Mouse (Mus musculus) small intestine, adult 2 months (tissue): ENCODE results near the gene Hsh2d. TPM values are rescaled to one million over a fixed set of nuclear protein-coding genes. Genes with fewer than 3 reads are reported as not detected.

Source experiments
- H3K27ac ChIP-seq: fragments of 200-500 bp; 2 replicates; pipeline ENCODE4 v1.5.1; 2012; ENCODE audit warnings: low read depth, low read length, control low read depth, inconsistent platforms; ENCODE audit not compliant: insufficient read depth
- H3K27me3 ChIP-seq: fragments of 200-500 bp; 2 replicates; pipeline ENCODE4 v1.6.1; 2012; ENCODE audit warnings: mild to moderate bottlenecking, moderate library complexity, low read length, inconsistent platforms; ENCODE audit not compliant: control insufficient read depth, insufficient read depth
- H3K36me3 ChIP-seq: fragments of 200-500 bp; 2 replicates; pipeline ENCODE4 v1.6.1; 2012; ENCODE audit warnings: mild to moderate bottlenecking, low read length, control low read depth, inconsistent platforms; ENCODE audit not compliant: control insufficient read depth, insufficient read depth
- H3K4me1 ChIP-seq: fragments of 200-500 bp; 2 replicates; pipeline ENCODE4 v1.6.1; 2012; ENCODE audit warnings: low read length, inconsistent platforms, mixed read lengths; ENCODE audit not compliant: control insufficient read depth, insufficient read depth, insufficient read length
- H3K4me3 ChIP-seq: fragments of 200-500 bp; 2 replicates; pipeline ENCODE4 v1.5.1; 2012; ENCODE audit warnings: low read depth, mild to moderate bottlenecking, control low read depth, inconsistent platforms, low read length, moderate library complexity
- CTCF ChIP-seq: fragments of 200-500 bp; IDR thresholded peaks from 2 replicates; pipeline ENCODE4 v1.5.1; 2012; ENCODE audit warnings: low read depth, mild to moderate bottlenecking, control low read depth, inconsistent platforms, low read length, moderate library complexity, mixed read lengths; ENCODE audit not compliant: insufficient replicate concordance, insufficient read length; ENCODE audit errors: extremely low read depth
- POLR2A ChIP-seq: fragments of 200-500 bp; IDR thresholded peaks from 2 replicates; pipeline ENCODE4 v1.6.1; 2012; ENCODE audit warnings: low read depth, mild to moderate bottlenecking, control low read depth, inconsistent platforms, low read length, moderate library complexity
- WGBS: fragments of 180-500 bp; shearing (Covaris S2); methylation state at CpG from one replicate; pipeline ENCODE4 v1.1.7; 2018; 5-methylcytosine and 5-hydroxymethylcytosine counted together
- polyA plus RNA-seq: library from polyadenylated mRNA; depleted of rRNA; stranded (reverse); fragments of >200 nt; gene quantifications from 2 replicates; pipeline ENCODE4 v1.2.3, GENCODE M21; 2012

The Hsh2d gene
- polyA plus RNA-seq, 1 experiment = 3.3 TPM

DNA sequence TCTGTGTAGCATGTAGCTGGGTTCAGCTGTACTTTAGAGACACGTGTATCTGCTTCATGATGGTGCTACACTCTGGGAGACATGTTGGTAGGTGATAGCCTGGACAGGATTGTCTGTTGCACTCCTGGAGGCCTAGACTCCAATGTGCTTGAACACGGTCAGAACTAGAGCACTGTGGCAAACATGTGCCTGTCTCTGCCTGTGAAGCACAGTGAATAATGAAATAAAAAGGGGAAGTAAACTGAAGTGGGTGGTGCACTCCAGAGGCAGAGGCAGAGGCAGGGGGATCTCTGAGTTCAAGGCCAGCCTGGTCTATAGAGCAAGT, 739 bp downstream of the Hsh2d start:
- Histone ChIP-seq H3K27ac (peak overlapping the region; percentile 71), H3K36me3 (0 out of 2 replicates have a peak, but pooled peaks cover 3% of the 10 kb centered on the region), H3K4me1 (peaks cover 5% of the 10 kb centered on the region; the same call in 1 of the 2 replicates), H3K4me3 (peak overlapping the region; percentile 59; the same call in 1 of the 2 replicates), H3K27me3 (no peaks in the 10 kb centered on the region)
- TF ChIP-seq CTCF = no peak
- TF ChIP-seq POLR2A = no peak
- WGBS = 22% methylated on average over 2 of the region's 2 CpGs

DNA sequence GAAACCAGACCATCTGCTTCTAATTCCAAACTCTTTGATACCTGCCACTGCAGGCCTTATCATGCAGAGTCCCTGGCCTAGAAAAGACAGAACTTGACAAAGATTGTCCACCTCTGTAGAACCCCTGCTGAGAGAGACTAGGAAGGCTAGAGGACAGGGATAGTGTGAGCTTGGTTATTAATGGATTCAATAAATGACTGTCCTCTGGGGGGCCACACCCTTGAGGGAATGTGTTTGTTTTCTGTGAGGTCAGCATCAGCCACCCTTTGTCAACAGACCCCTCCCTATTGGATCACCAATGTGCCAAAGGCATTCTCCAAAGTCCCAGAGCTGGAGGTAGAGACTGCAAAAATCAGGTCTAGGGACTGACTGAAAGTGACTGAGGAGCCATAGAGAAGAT, 2.6 kb downstream of the Hsh2d start:
- Histone ChIP-seq H3K4me1 (peaks cover 5% of the 10 kb centered on the region; the same call in 1 of the 2 replicates), H3K4me3 (no peak overlapping the region), H3K36me3 (0 out of 2 replicates have a peak, but pooled peaks cover 7% of the 10 kb centered on the region), H3K27ac (no peak overlapping the region), H3K27me3 (no peaks in the 10 kb centered on the region)
- TF ChIP-seq POLR2A (no peak), CTCF (no peak)

DNA sequence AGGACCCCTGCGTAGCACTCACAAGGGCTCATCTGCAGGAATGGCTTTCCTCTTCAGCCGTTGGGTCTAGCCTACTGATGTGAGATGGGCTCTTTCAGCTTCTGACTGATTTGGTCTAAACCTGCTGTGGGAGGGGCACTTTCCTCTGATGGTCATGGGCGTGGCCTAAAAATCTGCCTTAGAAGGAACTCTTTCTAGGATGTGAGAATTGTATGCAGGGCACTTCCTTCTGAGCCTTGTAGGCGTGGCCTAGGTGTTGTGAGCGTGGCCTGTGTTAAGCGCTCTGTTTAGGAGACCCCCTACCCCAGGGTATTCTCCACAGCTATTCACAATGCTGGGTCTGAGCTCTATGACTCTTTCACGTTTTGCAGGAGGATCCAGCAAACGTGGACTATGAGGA, 8.6 kb downstream of the Hsh2d start:
- no peak overlapping the region for H3K27ac ChIP-seq
- TF ChIP-seq POLR2A (no peak), CTCF (no peak)
- no peaks in the 10 kb centered on the region for H3K27me3 ChIP-seq
- no peaks in the 10 kb centered on the region for H3K4me1 ChIP-seq
- WGBS = 69% methylated on average over 8 of the region's 8 CpGs
- no peak overlapping the region for H3K4me3 ChIP-seq
- H3K36me3 ChIP-seq = peaks cover 28% of the 10 kb centered on the region

DNA sequence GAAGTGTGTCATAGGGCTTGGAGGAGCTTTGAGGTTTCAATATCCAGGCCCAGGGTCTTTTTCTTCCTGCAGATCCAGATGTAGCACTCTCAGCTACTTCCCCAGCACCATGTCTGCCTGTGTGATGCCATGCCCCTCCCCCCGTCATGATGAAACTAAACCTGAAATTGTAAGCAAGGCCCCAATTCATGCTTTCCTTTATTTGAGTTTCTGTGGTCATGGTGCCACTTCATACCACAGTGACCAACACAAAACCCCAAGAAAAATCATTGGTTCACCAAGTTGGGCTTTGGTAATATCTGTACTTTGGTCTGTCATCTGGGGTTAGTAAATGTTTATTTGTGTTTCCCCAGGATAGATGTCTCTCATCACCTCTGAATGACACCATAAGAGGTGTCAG, 19.1 kb downstream of the Hsh2d start:
- H3K27ac ChIP-seq = no peak overlapping the region
- H3K36me3 ChIP-seq = no peaks in the 10 kb centered on the region
- H3K4me3 ChIP-seq = no peak overlapping the region
- H3K4me1 ChIP-seq = peaks cover 10% of the 10 kb centered on the region; the same call in 1 of the 2 replicates
- no peak for TF ChIP-seq CTCF
- no peak for TF ChIP-seq POLR2A
- WGBS = 95% methylated on average over 1 of the region's 1 CpGs
- no peaks in the 10 kb centered on the region for H3K27me3 ChIP-seq

DNA sequence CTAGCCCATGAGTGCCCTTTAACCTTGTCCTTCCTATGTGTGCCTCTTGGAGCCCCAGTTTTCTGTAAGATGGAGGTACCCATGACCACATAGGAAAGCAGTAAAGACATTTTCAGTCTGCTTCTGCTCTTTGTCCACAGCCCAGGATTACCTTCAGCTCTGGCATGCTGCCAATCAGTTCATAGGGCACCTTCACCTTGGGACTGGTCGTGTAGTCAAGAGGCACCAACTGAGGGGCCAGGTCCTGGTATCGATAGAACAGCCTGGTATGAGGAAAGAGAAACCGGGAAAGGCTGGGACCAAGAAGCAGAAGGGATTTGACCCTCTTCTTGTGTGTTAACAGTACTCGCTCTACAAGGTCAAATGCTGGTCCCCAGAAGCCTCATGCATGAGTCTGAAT, 20.8 kb downstream of the Hsh2d start:
- Histone ChIP-seq H3K4me1 (peaks cover 10% of the 10 kb centered on the region; the same call in 1 of the 2 replicates), H3K4me3 (no peak overlapping the region), H3K27ac (no peak overlapping the region), H3K36me3 (no peaks in the 10 kb centered on the region), H3K27me3 (no peaks in the 10 kb centered on the region)
- 32% methylated on average over 4 of the region's 4 CpGs for WGBS
- TF ChIP-seq CTCF (no peak), POLR2A (no peak)

DNA sequence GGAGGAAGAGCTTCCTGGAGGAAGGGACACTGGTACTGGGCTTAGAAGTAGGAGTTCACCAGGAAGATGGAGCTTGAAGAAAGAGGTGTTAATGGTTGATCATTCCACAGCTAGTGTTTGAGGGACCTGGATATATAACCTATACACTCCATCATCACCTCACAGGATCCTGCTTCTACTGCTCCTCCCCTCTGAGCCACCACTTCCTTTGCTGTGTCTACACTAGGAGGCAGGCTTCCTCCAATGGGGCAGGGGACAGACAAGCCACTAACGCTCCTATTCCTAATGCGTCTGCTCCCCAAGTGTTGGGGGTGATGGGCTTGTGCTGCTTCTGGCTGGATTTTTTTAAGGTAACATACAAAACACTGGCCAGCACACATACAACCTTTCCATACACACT, 21.3 kb downstream of the Hsh2d start:
- TF ChIP-seq CTCF = no peak
- TF ChIP-seq POLR2A = no peak
- 84% methylated on average over 2 of the region's 2 CpGs for WGBS
- Histone ChIP-seq H3K4me1 (peaks cover 10% of the 10 kb centered on the region; the same call in 1 of the 2 replicates), H3K27me3 (no peaks in the 10 kb centered on the region), H3K36me3 (no peaks in the 10 kb centered on the region), H3K4me3 (no peak overlapping the region), H3K27ac (no peak overlapping the region)

DNA sequence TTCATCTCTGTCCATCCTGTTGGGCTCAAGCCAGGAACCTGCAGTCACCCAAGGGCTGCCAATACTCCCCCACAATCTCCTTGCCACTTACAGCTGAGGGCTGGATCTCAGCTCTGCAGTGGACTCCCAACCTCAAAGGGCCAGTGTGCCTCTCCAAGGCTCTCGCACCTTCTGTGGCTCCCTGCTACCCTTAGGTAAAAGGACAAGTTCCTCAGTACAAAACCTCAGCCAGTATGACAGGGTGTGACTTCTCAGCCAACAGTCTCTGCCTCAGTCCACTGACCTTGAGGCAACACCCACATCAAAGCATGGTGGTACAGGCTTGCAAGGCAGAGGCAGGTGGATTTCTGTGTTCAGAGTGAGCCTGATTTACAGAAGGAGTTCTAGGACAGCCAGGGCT, 22.4 kb downstream of the Hsh2d start:
- H3K27me3 ChIP-seq = no peaks in the 10 kb centered on the region
- H3K27ac ChIP-seq = no peak overlapping the region
- H3K4me3 ChIP-seq = no peak overlapping the region
- H3K4me1 ChIP-seq = peaks cover 10% of the 10 kb centered on the region; the same call in 1 of the 2 replicates
- no peak for TF ChIP-seq POLR2A
- no peak for TF ChIP-seq CTCF
- no peaks in the 10 kb centered on the region for H3K36me3 ChIP-seq
- 68% methylated on average over 1 of the region's 1 CpGs for WGBS
